Mouse (Mus musculus) kidney, adult 11 months (tissue): ENCODE results near the gene Gcnt2.
A peak's percentile ranks its signal among the peaks of the same experiment; 100 is the strongest.

Experiments
- DNase-seq: peaks from one replicate; pipeline ENCODE4 v3.0.0; 2022

Gene Gcnt2

GRCm38 (mm10) chr13:41000926-41001639, 141.5 kb downstream of the Gcnt2 start, which contains the start of gene Pak1ip1:
TSS of gene Pak1ip1 (plus strand) at chr13:41001023.
- peak; percentile 89 for DNase-seq

GRCm38 (mm10) chr13:41002001-41002400, 142.4 kb downstream of the Gcnt2 start:
- DNase-seq, result no peak

- DNase-seq, result peak; percentile 15
These were observed 146.7 kb downstream of the Gcnt2 start for GRCm38 (mm10) chr13:41006244-41006643.

- peak; percentile 11 for DNase-seq
These were observed 148.7 kb downstream of the Gcnt2 start for GRCm38 (mm10) chr13:41008271-41008670.

- DNase-seq, result no peak
These were observed 149.4 kb downstream of the Gcnt2 start for GRCm38 (mm10) chr13:41008946-41009345.
